Mouse (Mus musculus) c-Kit-positive CD71-positive TER-119-negative erythroid progenitor cells, embryonic 14.5 days (primary cell): ENCODE measurements around the gene Emc8.
"Not testable (repeated sequence)": the region's sequence is repeated elsewhere in the genome, so short reads cannot be mapped to it uniquely, and the experiment has no call there.

Experiments
- DNase-seq: peaks from one replicate; pipeline ENCODE4 v3.0.0-alpha.2; 2013; ENCODE audit warnings: low read depth

Gene Emc8

DNA sequence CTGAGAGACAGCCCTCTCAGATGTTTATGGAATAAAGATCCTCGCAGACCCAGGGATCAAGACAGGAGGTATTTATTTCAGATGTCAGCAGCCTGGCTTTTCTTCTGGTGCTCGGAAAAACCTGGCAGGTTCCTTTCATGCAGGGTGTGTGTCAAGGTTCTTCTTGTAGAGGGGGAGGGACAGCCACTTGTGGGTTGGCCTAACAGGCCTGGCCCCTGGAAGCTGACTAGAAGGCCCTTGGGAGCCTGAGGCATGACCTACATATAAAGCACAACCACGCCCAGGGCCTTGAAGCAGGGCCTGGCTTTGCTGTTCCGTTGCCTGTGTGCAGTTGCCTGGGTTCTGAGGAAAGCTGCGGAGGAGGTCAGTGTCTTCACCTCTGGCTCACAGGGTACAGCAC, 16.7 kb upstream of the Emc8 start:
- DNase-seq = no peak

DNA sequence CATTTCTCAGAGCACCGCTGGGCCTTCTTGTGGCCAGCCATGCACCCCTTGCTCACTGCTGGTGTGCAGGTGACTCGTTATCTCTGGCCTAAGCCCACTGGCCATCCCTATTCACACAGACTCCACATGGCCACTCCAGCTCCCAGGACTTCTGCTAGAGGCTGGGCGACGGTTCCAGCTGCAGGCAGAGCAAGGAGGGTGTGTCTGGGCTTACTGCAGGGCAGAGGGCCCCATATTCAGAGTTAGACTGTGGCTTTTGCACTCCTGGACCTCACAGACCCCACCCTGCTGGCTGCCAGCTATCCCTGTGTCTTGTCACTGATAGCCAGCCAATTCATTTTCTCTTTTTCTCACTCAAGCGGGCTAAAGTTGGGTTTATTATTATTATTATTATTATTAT, 15.7 kb upstream of the Emc8 start:
- no peak for DNase-seq

GRCm38 (mm10) chr8:120683602-120684001, 15.2 kb upstream of the Emc8 start:
- peak; percentile 45 for DNase-seq

- no peak for DNase-seq
These were observed 12.7 kb upstream of the Emc8 start for GRCm38 (mm10) chr8:120681113-120681512.

DNA sequence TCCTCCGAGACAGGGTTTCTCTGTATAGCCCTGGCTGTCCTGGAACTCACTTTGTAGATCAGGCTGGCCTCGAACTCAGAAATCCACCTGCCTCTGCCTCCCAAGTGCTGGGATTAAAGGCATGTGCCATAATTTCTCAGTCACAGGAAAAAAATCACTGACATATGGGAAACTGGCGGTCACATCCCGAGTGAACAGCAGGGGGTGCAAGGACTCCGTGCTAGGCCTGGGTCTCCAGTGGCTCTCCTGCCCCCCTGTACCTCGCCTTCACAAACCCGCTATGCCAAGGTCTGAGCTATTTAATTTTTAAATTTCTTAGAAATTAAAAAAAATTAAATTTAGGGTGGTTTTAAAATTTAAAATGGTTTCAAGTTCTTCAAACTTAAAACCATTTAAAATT, 12.0 kb upstream of the Emc8 start:
- not testable (repeated sequence) for DNase-seq

DNA sequence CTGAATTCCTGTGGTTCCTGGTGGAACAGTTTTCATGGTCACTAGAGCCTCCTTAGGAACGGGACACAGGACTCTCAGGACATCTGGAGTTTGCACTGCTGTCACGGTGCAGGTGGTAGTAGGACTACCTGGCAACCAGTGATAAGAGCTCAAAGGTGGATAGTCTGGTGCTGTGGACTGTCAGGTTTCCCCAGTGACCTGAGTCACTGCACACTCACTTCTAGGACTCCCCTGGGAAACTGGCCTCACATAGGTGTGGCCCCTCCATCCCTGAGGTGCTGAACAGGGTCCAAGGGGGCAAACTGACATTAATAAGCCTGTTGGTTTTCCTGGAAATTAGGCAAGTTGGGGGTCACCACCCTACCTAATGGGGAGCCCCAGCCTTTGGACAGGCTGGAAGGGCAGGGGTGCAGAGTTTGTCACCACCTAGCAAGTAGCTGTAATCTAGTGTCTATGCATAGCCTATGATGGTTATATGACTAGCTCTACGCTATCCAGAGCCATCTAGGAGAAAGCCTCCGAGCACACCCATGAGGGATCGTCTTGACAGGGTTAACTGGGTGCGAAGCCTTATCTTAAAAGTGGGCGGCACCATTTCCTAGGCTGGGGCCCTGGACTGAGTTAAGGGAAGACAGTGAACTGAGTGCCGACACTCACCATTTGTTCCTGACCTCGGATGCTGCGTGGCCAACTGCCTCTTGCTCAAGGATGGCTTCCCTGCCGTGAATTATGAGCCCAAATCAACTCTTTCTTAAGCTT, 11.4 kb upstream of the Emc8 start:
- peak; percentile 47 for DNase-seq

DNA sequence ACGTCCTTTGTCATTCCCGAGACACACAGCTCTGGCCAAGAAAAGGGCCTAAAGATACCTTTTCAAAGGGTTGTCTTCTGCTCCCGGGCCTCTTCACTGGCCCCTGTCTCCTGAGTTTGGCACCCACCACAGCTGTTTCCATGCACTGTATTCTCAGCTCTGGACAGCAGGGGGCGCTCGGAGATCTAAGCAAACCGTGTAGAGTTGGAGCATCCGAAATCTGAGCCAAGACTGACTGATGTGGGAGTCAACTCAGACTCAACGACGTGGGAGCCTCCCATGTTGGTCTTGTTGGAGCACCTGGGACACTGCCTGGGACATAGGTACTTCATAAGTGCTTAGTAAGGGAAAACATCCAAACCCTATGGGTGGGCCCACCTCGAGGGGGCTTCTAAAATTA, 10.1 kb upstream of the Emc8 start:
- DNase-seq = peak; percentile 74

GRCm38 (mm10) chr8:120675718-120676117, 7.3 kb upstream of the Emc8 start:
- DNase-seq = no peak

DNA sequence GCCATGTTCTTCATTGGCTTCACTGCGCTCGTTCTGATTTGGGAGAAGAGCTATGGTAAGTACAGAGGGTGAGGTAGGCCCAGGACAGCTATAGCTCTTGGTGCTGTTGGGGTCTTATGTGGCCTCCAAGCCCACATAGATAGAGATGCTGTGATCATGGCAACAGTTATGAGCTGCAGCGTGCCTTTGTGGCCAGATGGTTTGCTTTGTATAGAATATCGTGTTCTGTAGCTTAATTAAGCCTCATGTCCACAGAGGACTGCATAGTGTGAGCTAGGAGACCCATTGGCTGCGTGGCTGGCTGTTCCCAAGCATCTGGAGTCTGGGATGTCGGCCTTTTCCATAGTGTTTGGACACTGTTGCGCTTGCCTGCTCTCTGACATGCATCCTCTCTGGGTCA, 4.9 kb upstream of the Emc8 start:
- DNase-seq = no peak

GRCm38 (mm10) chr8:120672626-120673229, 4.4 kb upstream of the Emc8 start:
- no peak for DNase-seq

GRCm38 (mm10) chr8:120671775-120672174, 3.4 kb upstream of the Emc8 start:
- DNase-seq = no peak

DNA sequence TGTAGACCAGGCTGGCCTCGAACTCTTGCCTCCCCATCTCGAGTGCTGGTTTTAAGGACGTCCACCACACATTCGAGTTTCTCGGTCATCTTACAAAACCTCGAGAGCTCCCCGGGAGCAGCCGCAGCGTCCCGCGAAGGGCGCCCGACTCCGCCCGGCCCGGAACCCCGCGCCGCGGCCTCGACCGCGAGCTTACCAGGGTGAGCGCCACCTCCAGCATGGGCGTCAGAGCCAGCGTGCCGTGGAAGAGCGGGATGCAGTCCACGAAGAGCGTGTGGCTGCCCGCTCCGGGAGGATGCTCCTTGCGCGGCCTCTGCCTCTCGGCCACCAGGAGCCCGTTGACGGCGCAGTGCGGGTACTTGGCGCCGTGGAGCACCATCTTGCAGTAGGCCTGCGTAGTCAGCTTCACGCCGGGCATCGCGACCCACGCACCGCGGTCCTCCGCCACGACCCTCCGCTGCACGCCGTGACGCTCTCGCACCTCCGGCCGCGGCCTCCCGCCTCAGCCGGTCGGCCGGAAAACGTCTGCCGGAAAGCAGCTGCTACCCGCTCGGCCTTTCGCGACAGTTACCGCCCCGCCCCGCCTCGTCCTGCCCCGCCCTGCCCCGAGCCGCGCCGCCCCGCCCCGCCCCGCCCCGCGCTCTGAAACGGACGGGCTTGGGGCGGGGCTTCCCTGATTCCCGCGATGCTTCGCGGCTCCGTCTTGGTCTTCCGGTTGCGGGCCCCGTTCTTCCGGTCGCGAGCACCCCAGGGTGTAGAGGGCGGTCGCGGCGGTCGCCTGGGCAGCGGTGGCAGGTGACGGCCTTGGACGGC, 606 bp downstream of the Emc8 start, which contains the start of the genes Gm27021 and Cox4i1:
Gene Gm27021, minus strand, starts transcription at position 519 of the 813 bp plus-strand sequence.
Gene Cox4i1, plus strand, starts transcription at position 662 of the 813 bp plus-strand sequence.
- DNase-seq = peak; percentile 85

- peak; percentile 16 for DNase-seq
These were observed 1.4 kb downstream of the Emc8 start for GRCm38 (mm10) chr8:120666807-120667470.

DNA sequence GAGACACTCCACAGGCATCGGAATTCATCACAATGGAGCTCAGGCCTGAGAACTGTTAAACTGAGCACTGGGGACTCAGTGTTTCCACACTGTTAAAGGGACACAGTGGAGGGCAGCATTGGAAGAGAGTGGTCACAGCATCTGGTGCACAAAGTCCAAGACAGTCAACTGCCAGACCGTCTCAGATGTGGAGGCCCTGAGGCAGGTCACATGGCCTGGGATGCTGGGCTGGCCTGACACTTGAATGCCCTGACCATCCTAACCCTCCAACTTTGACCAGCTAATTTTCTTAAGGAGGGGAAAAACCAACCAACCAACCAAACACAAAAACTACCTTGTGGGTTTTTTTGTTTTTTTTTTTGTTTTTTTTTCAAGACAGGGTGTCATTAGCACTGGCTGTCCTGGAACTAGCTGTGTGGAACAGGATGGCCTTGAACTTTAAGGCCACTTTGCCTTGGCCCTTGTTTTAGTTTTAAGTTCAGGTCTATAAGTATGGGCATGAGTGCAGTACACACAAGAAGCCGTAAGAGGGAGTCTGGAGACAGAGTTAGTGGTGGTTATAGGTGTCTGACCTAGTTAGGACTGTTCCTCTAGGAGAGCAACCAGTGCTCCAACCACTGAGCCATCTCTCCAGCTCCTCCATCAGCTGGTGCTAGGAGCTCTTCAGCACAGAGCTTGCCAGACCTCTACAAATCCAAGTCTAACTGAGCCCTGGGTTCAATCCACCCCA, 2.5 kb downstream of the Emc8 start:
- peak; percentile 52 for DNase-seq

- no peak for DNase-seq
These were observed 3.8 kb downstream of the Emc8 start for GRCm38 (mm10) chr8:120664566-120664965.

DNA sequence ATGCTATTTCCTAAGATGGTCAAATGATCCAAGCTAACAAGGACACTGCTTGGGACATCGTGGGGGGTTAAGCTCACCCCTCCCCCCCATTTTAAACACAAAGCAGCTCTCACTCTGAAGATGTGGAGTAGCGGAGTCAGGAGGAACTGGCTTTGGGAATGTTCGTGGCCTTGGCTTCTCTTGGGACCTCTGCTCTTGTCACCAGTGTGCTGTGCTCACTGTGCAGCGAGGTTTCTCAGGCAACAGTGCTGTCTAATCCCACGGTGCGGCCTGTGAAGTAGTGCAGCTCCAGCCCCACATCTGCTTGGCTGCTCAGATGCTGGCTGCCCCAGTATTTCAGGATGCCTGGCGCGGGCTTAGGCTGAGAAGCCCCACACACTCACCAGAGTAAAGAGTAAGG, 11.0 kb downstream of the Emc8 start:
- DNase-seq = no peak

DNA sequence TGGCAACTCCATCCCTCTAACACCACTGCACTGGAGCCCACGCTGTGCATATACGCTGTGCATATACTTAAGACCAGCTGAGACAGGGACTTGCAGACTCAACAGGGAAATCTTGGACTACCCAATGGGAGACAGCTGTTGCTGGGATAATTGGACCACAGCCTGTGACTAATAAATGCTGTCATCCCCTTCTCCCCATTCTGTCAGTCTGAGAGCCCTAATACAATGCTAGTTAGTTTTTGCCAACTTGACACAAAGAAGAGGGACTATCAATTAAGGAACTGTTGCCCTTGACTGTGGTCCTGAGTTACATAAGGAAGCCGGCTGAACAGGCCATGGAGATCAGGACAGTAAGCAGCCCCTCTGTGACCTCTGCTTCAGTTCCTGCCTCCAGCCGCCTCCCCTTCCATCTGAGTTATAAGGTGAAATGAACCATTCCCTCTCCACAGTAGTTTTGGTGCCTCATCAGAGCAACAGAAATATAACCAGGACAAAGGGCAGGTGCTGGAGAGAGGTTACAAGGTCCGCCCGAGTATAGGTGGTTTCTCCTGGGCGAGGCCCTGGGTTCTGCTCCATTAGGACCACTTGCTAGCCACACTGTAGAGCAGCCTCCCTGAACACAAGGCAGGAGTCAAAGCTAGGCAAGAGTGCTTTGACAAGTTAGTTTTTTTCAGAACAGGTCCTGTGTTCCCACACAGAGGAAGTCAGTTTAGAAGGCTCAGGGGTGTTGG, 11.9 kb downstream of the Emc8 start:
- no peak for DNase-seq

DNA sequence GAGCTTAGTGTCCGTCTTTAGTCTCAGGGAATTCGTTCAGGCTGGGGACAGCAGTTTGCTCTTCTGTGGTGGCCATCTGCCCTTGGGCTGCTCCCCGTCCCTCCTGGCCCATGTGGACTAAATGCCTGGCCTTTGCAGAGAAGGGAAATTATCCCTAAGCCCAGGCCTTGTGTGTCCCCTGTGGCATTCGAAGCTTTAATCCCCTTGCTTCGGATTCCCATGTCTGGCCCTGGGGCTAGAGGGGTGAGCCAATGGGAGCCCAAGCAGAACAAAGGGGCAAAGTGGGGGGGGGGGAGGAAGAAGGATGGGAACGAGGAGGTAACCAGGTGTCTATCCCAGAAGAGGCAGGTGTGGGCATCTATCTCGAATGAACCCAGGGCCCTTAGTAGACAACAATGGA, 20.8 kb downstream of the Emc8 start, which contains the start of gene 1190005I06Rik:
Gene 1190005I06Rik, minus strand, starts transcription at position 101 of the 400 bp plus-strand sequence.
- DNase-seq = no peak

- no peak for DNase-seq
These were observed 23.7 kb downstream of the Emc8 start for GRCm38 (mm10) chr8:120644663-120645062.

DNA sequence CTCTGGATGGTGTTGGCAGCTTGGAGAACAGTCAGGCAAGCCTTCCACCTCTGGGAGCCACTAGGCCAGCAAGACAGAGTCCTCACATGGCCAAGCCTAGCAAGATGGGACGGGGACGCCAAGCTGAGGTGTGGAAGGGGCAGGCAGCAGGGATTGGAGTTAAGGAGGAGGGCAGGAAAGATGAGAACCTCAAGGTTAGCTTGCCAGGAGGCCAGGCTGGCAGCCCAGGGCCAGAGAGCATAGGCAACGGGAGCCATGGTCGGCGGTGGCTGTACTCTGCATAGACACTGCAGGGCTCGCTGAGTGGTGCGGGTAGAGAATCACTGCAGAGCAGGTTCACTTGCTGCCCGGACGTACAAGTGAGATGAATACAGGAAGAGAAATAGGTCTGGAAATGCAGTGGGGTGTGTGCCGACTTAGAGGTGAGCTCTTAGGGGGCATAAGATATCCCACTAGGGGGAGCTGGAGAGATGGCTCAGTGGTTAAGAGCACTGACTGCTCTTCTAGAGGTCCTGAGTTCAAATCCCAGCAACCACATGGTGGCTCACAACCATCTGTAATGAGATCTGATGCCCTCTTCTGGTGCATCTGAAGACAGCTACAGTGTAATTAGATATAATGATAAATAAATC, 26.2 kb downstream of the Emc8 start:
- DNase-seq = no peak
